Mouse (Mus musculus) layer of hippocampus, adult 9-11 months (tissue): ENCODE results near the gene Runx1.

ENCODE experiments used
- DNase-seq: peaks from one replicate; pipeline ENCODE4 v3.0.0; 2022

Runx1 gene

GRCm38 (mm10) chr16:92825908-92826650, at the start of gene Runx1:
Gene Runx1, minus strand, starts transcription at chr16:92826149.
- DNase-seq: peak; percentile 77

GRCm38 (mm10) chr16:92874015-92874414, 48.1 kb upstream of the Runx1 start:
- peak; percentile 15 for DNase-seq

- no peak for DNase-seq
These were observed 45.8 kb upstream of the Runx1 start for GRCm38 (mm10) chr16:92871728-92872127.

GRCm38 (mm10) chr16:92868550-92868949, 42.6 kb upstream of the Runx1 start:
- peak; percentile 31 for DNase-seq

GRCm38 (mm10) chr16:92867261-92867935, 41.4 kb upstream of the Runx1 start:
- peak; percentile 76 for DNase-seq

GRCm38 (mm10) chr16:92865314-92865713, 39.4 kb upstream of the Runx1 start:
- no peak for DNase-seq

- no peak for DNase-seq
These were observed 38.2 kb upstream of the Runx1 start for GRCm38 (mm10) chr16:92864191-92864590.

GRCm38 (mm10) chr16:92863179-92863578, 37.2 kb upstream of the Runx1 start:
- no peak for DNase-seq

- DNase-seq: no peak
These were observed 36.5 kb upstream of the Runx1 start for GRCm38 (mm10) chr16:92862430-92862829.

- DNase-seq: no peak
These were observed 35.6 kb upstream of the Runx1 start for GRCm38 (mm10) chr16:92861571-92861970.

- DNase-seq: no peak
These were observed 34.7 kb upstream of the Runx1 start for GRCm38 (mm10) chr16:92860649-92861048.

- DNase-seq: no peak
These were observed 30.8 kb upstream of the Runx1 start for GRCm38 (mm10) chr16:92856779-92857178.

- DNase-seq: no peak
These were observed 26.3 kb upstream of the Runx1 start for GRCm38 (mm10) chr16:92852276-92852675.

GRCm38 (mm10) chr16:92850416-92850815, 24.5 kb upstream of the Runx1 start:
- no peak for DNase-seq

GRCm38 (mm10) chr16:92847762-92848300, 21.9 kb upstream of the Runx1 start:
- no peak for DNase-seq

GRCm38 (mm10) chr16:92845244-92846225, 19.6 kb upstream of the Runx1 start:
- no peak for DNase-seq

GRCm38 (mm10) chr16:92838709-92839108, 12.8 kb upstream of the Runx1 start:
- no peak for DNase-seq

- no peak for DNase-seq
These were observed 5.4 kb upstream of the Runx1 start for GRCm38 (mm10) chr16:92831341-92831740.

GRCm38 (mm10) chr16:92830479-92830878, 4.5 kb upstream of the Runx1 start:
- no peak for DNase-seq

- DNase-seq: no peak
These were observed 2.4 kb upstream of the Runx1 start for GRCm38 (mm10) chr16:92828308-92828862.

GRCm38 (mm10) chr16:92827663-92828307, 1.8 kb upstream of the Runx1 start:
- no peak for DNase-seq

- DNase-seq: no peak
These were observed 734 bp upstream of the Runx1 start for GRCm38 (mm10) chr16:92826683-92827082.
